Mouse (Mus musculus) C2C12 (cell line): Measurements from ENCODE around the gene Cyp2a4.
"Not testable (repeated sequence)": the region's sequence is repeated elsewhere in the genome, so short reads cannot be mapped to it uniquely, and the experiment has no call there.

Experiments
- CEBPB ChIP-seq: IDR thresholded peaks from one replicate; pipeline ENCODE4 v1.6.1; 2011; ENCODE audit warnings: low read depth, mild to moderate bottlenecking, control low read depth, moderate library complexity
- CTCF ChIP-seq: IDR thresholded peaks from one replicate; pipeline ENCODE4 v1.5.1; 2011; ENCODE audit not compliant: control insufficient read depth, insufficient read depth, insufficient read length
- MAX ChIP-seq: IDR thresholded peaks from one replicate; pipeline ENCODE4 v1.6.1; 2011; ENCODE audit warnings: mild to moderate bottlenecking, control low read depth
- MYOD1 ChIP-seq: IDR thresholded peaks from one replicate; pipeline ENCODE4 v1.6.1; 2011; ENCODE audit warnings: low read depth; ENCODE audit not compliant: control insufficient read depth, insufficient read length
- MYOG ChIP-seq: IDR thresholded peaks from one replicate; pipeline ENCODE4 v1.6.1; 2011; ENCODE audit not compliant: control insufficient read depth, insufficient read length; ENCODE audit errors: extremely low read depth
- USF1 ChIP-seq: IDR thresholded peaks from one replicate; pipeline ENCODE4 v1.6.1; 2011; ENCODE audit warnings: low read depth, mild to moderate bottlenecking, control low read depth, moderate library complexity

- TF ChIP-seq CTCF, MAX, MYOD1, CEBPB, MYOG, USF1: not testable (repeated sequence)
Observed at GRCm38 (mm10) chr7:26260034-26260433, 46.9 kb upstream of the Cyp2a4 start, which contains the start of gene Vmn1r184.
